Mouse (Mus musculus) kidney, adult 2 months (tissue): ENCODE data around the gene Creb3l2.

ENCODE experiments used
- CTCF ChIP-seq: fragments of 200-500 bp; conservative IDR thresholded peaks from 2 replicates; pipeline ENCODE4 v1.5.1; 2011; ENCODE audit warnings: low read depth, mild to moderate bottlenecking, control low read depth, low read length, moderate library complexity, mixed read lengths; ENCODE audit not compliant: insufficient read depth, insufficient read length
- POLR2A ChIP-seq: fragments of 200-500 bp; IDR thresholded peaks from one replicate; pipeline ENCODE4 v1.6.1; 2011; ENCODE audit warnings: low read depth, low read length, control low read depth

DNA sequence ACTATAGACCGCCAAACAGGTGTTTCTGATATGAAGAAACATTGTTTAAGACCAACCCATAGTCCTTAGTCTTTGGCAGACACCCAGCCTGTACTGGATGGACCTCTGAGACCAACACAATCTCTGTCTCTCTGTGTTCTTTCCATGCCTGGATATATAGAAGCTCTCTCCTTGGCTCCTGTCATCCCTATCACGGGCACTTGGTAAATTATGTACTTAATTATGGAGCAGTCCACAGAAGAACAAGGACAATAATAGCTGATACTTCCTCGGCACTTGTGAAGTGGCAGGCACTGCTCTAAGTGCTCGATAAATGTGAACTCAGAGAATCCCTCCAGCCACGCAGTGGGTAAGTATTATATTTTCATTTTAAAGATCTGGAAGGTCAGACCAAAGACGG, 72.2 kb downstream of the Creb3l2 start:
- TF ChIP-seq CTCF (no peak), POLR2A (no peak)
